In the genomic region with DNA sequence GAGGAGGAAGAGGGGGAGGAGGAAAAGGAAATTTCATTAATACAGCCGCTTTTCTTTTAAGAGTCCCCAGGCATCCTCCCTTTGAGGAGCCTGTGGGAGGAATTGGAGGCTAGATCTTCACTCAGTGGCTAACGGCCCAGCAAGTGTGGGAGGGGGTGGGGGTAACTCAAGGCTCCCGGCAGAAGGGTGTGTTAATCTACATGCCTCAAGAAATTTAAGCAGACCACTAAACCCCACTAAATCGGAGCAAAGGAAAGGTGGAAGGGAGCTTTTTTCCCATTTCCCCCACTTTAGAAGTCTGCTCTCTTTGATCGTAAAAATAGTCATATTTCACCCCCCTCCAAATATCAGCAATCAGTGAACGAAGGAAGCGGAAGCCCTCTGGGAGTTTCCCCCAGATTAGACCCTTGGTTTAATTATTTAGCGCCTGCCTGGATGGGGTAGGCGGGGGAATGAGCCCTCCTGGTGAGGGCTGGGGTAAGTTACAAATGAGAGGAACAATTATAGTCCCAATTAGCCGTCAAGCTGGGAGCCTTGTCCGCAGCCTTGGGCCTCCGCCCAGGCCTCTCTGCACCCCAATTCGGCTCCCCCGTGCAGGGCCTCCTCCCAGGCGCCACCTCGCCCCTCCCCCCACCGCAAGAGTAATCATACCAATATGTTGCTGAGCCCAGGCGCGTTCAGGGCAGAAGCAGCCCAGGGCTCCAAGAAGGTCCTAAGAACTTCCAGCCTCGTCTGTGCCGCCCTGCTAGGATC, we compare ENCODE assay signal across 11 mouse cellular contexts. TPM values are rescaled to one million over a fixed set of nuclear protein-coding genes. Genes with fewer than 3 reads are reported as not detected.
DNase-seq lines count a peak whose midpoint lies in the region; ATAC-seq and TF ChIP-seq lines count a peak whose summit lies in the region.
"Had no signal": no experiment of that assay in that cellular context is flagged by ENCODE, and none has a peak within 500 bp of the region (broad histone marks: within the 10 kb centered on the region; RNA-seq: fewer than 3 reads in every experiment).

No protein-coding gene starts in this region.

- peak overlapping the region; percentile 59 for H3K9ac ChIP-seq in kidney, embryonic 16.5 days (replicated peaks; ENCODE audit: low read length)
- H3K9ac ChIP-seq in embryonic facial prominence, embryonic 12.5 days, result no peak overlapping the region
- H3K9ac ChIP-seq in limb, embryonic 14.5 days (ENCODE audit: low read depth, low read length, severe bottlenecking), result peak overlapping the region; percentile 32; the same call in 1 of the 2 replicates
- H3K9ac ChIP-seq: lung, embryonic 15.5 days had no signal

- H3K27ac ChIP-seq in kidney, embryonic 16.5 days (ENCODE audit: low read length), result peak overlapping the region; percentile 65
- H3K27ac ChIP-seq in embryonic facial prominence, embryonic 12.5 days, result peak overlapping the region; percentile 92
- peak overlapping the region; percentile 89 for H3K27ac ChIP-seq in limb, embryonic 14.5 days (replicated peaks; ENCODE audit: low read depth, low read length)
- H3K27ac ChIP-seq: lung, embryonic 15.5 days had no signal

- H3K4me3 ChIP-seq in kidney, embryonic 16.5 days (ENCODE audit: low read length), result 0 out of 2 replicates have a peak overlapping the region, but pooled peaks have one; percentile 5
- no peak overlapping the region for H3K4me3 ChIP-seq in embryonic facial prominence, embryonic 12.5 days
- no peak overlapping the region for H3K4me3 ChIP-seq in limb, embryonic 14.5 days (replicated peaks; ENCODE audit: low read length)
- H3K4me3 ChIP-seq: lung, embryonic 15.5 days had no signal

- H3K27me3 ChIP-seq in kidney, embryonic 16.5 days (ENCODE audit: insufficient read depth, low read length), result no peaks in the 10 kb centered on the region
- no peaks in the 10 kb centered on the region for H3K27me3 ChIP-seq in embryonic facial prominence, embryonic 12.5 days
- no peaks in the 10 kb centered on the region for H3K27me3 ChIP-seq in limb, embryonic 14.5 days (ENCODE audit: control insufficient read depth, insufficient read depth, low read length)
- H3K27me3 ChIP-seq: lung, embryonic 15.5 days had no signal

- no peak for DNase-seq in kidney, adult 8-10 months
- DNase-seq in c-Kit-positive CD71-positive TER-119-negative erythroid progenitor cells, embryonic 14.5 days (ENCODE audit: low read depth), result peak; percentile 33
- peak; percentile 71 for DNase-seq in limb, embryonic 14.5 days (ENCODE audit: low spot score)
- DNase-seq in right cerebral cortex, postnatal 4 days, result no peak
- DNase-seq in natural killer cell, adult 2 months (ENCODE audit: low spot score in 2 of 2), result no peak
- no peak for DNase-seq in urinary bladder, postnatal 36 days (ENCODE audit: low spot score in 2 of 2)
- DNase-seq: cerebellum, adult 9-10 months; right cerebral cortex, adult 18-20 months had no signal

- WGBS in kidney, embryonic 16.5 days, result 6% methylated on average over 20 of the region's 21 CpGs
- WGBS in embryonic facial prominence, embryonic 12.5 days, result 5% methylated on average over 21 of the region's 21 CpGs
- 4% methylated on average over 21 of the region's 21 CpGs for WGBS in limb, embryonic 14.5 days

- peaks cover 22% of the 10 kb centered on the region for H3K4me1 ChIP-seq in kidney, embryonic 16.5 days (ENCODE audit: insufficient read depth, low read length)
- peaks cover 49% of the 10 kb centered on the region for H3K4me1 ChIP-seq in embryonic facial prominence, embryonic 12.5 days
- H3K4me1 ChIP-seq in limb, embryonic 14.5 days (ENCODE audit: control insufficient read depth, insufficient read depth, low read length), result peaks cover 47% of the 10 kb centered on the region

- H3K36me3 ChIP-seq in kidney, embryonic 16.5 days (ENCODE audit: insufficient read depth, low read length), result no peaks in the 10 kb centered on the region
- H3K36me3 ChIP-seq in embryonic facial prominence, embryonic 12.5 days, result no peaks in the 10 kb centered on the region
- H3K36me3 ChIP-seq in limb, embryonic 14.5 days (ENCODE audit: control insufficient read depth, insufficient read depth, low read length), result no peaks in the 10 kb centered on the region
- H3K36me3 ChIP-seq: lung, embryonic 15.5 days had no signal

- H3K9me3 ChIP-seq in kidney, embryonic 16.5 days (ENCODE audit: low read length), result no peaks in the 10 kb centered on the region
- H3K9me3 ChIP-seq in embryonic facial prominence, embryonic 12.5 days, result no peaks in the 10 kb centered on the region
- no peaks in the 10 kb centered on the region for H3K9me3 ChIP-seq in limb, embryonic 14.5 days (ENCODE audit: control insufficient read depth, low read length)
- H3K9me3 ChIP-seq: lung, embryonic 15.5 days had no signal

- H3K4me2 ChIP-seq in kidney, embryonic 16.5 days (replicated peaks; ENCODE audit: low read depth, low read length), result peak overlapping the region; percentile 44
- peak overlapping the region; percentile 31; the same call in 1 of the 2 replicates for H3K4me2 ChIP-seq in embryonic facial prominence, embryonic 12.5 days (replicated peaks)
- peak overlapping the region; percentile 40 for H3K4me2 ChIP-seq in limb, embryonic 14.5 days (replicated peaks; ENCODE audit: low read depth, low read length, severe bottlenecking)
- H3K4me2 ChIP-seq: lung, embryonic 15.5 days had no signal

- TF ChIP-seq POLR2A in limb, embryonic 14.5 days (IDR thresholded peaks at IDR 0.05; ENCODE audit: borderline replicate concordance, extremely low read depth, insufficient read depth, insufficient read length), result no peak

- no peak for ATAC-seq in kidney, embryonic 16.5 days (ENCODE audit: low FRiP score, low TSS enrichment)
- ATAC-seq in embryonic facial prominence, embryonic 12.5 days (ENCODE audit: insufficient number of reproducible peaks, insufficient read depth, low FRiP score, low TSS enrichment), result peak; percentile 35; the same call in 1 of the 2 replicates
- ATAC-seq in limb, embryonic 14.5 days (ENCODE audit: low FRiP score, low read depth), result peak; percentile 73

RNA-seq across cellular contexts. Expression of gene Prrx2, which starts 1.6 kb away (rescaled TPM):
- 7.7 and 8.0 TPM in 2 replicates for polyA plus RNA-seq in kidney, embryonic 16.5 days (2015; fragmentation: Nextera tagmentation; extraction: Ambion mirVana)
- polyA plus RNA-seq in embryonic facial prominence, embryonic 12.5 days (2016; fragmentation: Nextera tagmentation; extraction: Ambion mirVana), result 106 and 121 TPM in 2 replicates
- polyA plus RNA-seq in limb, embryonic 14.5 days (2012; rRNA removed), result 176 and 268 TPM in 2 replicates
- 93.1 and 112 TPM in 2 replicates for polyA plus RNA-seq in limb, embryonic 14.5 days (2014; fragmentation: Nextera tagmentation; extraction: Ambion mirVana)

RNA-seq across cellular contexts. Expression of gene Asb6, which starts 6.3 kb away (rescaled TPM):
- 39.0 and 42.7 TPM in 2 replicates for polyA plus RNA-seq in kidney, embryonic 16.5 days (2015; fragmentation: Nextera tagmentation; extraction: Ambion mirVana)
- 40.0 and 41.8 TPM in 2 replicates for polyA plus RNA-seq in embryonic facial prominence, embryonic 12.5 days (2016; fragmentation: Nextera tagmentation; extraction: Ambion mirVana)
- 36.8 and 48.7 TPM in 2 replicates for polyA plus RNA-seq in limb, embryonic 14.5 days (2012; rRNA removed)
- 29.5 and 31.8 TPM in 2 replicates for polyA plus RNA-seq in limb, embryonic 14.5 days (2014; fragmentation: Nextera tagmentation; extraction: Ambion mirVana)

RNA-seq across cellular contexts. Expression of gene Ntmt1, which starts 28.8 kb away (rescaled TPM):
- 92.9 and 94.9 TPM in 2 replicates for polyA plus RNA-seq in kidney, embryonic 16.5 days (2015; fragmentation: Nextera tagmentation; extraction: Ambion mirVana)
- polyA plus RNA-seq in embryonic facial prominence, embryonic 12.5 days (2016; fragmentation: Nextera tagmentation; extraction: Ambion mirVana), result 105 and 106 TPM in 2 replicates
- 59.5 and 66.8 TPM in 2 replicates for polyA plus RNA-seq in limb, embryonic 14.5 days (2012; rRNA removed)
- 84.2 and 91.0 TPM in 2 replicates for polyA plus RNA-seq in limb, embryonic 14.5 days (2014; fragmentation: Nextera tagmentation; extraction: Ambion mirVana)

RNA-seq across cellular contexts. Expression of gene 1700001O22Rik, which starts 33.0 kb away (rescaled TPM):
- polyA plus RNA-seq in kidney, embryonic 16.5 days (2015; fragmentation: Nextera tagmentation; extraction: Ambion mirVana), result 5.1 and 5.2 TPM in 2 replicates
- 3.8 and 4.0 TPM in 2 replicates for polyA plus RNA-seq in embryonic facial prominence, embryonic 12.5 days (2016; fragmentation: Nextera tagmentation; extraction: Ambion mirVana)
- 3.3 and 3.4 TPM in 2 replicates for polyA plus RNA-seq in limb, embryonic 14.5 days (2012; rRNA removed)
- polyA plus RNA-seq in limb, embryonic 14.5 days (2014; fragmentation: Nextera tagmentation; extraction: Ambion mirVana), result 2.7 and 3.4 TPM in 2 replicates

Comparison
In these comparisons a context has a peak if more than half of its experiments do, and no peak if none do; other contexts are left out.
1. DNase-seq: peak in c-Kit-positive CD71-positive TER-119-negative erythroid progenitor cells, embryonic 14.5 days (single experiment) and limb, embryonic 14.5 days (single experiment); none in kidney, adult 8-10 months (0 of 2), right cerebral cortex, postnatal 4 days (single experiment), natural killer cell, adult 2 months (0 of 2) and urinary bladder, postnatal 36 days (0 of 2).
2. RNA of gene Prrx2, which starts 1.6 kb away (polyA plus RNA-seq): 93.1 to 268 TPM in limb, embryonic 14.5 days and 106 to 121 TPM in embryonic facial prominence, embryonic 12.5 days; 7.7 to 8.0 TPM in kidney, embryonic 16.5 days; every median in the first group is over 10 times any median in the second.
3. Peak in every context shown above with its lines, with median percentiles within 50 percentile points of each other: H3K27ac ChIP-seq and H3K4me2 ChIP-seq.